Mouse (Mus musculus) E14TG2a.4 (cell line): ENCODE data around the gene Astn1.

Experiments used
- CTCF ChIP-seq: conservative IDR thresholded peaks from 2 replicates; pipeline ENCODE4 v1.5.1; 2014; ENCODE audit warnings: low read length
- POU5F1 ChIP-seq: IDR thresholded peaks from 2 replicates; pipeline ENCODE4 v1.6.1; 2014; ENCODE audit warnings: low read length, borderline replicate concordance

DNA sequence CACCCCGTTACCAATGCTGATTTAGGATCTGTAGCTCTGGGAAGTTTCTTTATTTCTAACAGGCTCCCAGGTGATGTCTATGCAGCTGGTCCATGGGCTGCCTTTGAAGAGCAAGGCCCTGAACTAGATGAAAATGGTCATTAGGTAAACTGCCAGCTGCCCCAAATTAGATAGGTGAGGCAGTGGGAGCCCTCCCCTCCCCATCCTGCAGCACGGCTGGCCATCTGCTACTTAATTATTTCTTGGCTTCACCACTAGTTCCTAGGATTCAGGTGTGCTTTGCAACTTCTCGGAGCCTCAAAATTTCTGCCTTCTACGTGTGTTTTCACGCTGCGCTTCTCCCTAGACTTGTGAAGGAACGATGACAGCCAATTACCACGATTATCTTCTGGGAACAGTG lies 59.4 kb downstream of the Astn1 start:
- TF ChIP-seq CTCF: no peak
- no peak for TF ChIP-seq POU5F1
